Mouse (Mus musculus) forelimb bud, embryonic 11.5 days (tissue): Measurements from ENCODE around the gene Slc5a6.
"Not testable (repeated sequence)": the region's sequence is repeated elsewhere in the genome, so short reads cannot be mapped to it uniquely, and the experiment has no call there.

ENCODE experiments used
- DNase-seq: peaks from one replicate; pipeline ENCODE4 v3.0.0-alpha.2; 2012; ENCODE audit warnings: low read depth, low spot score

The Slc5a6 gene

DNA sequence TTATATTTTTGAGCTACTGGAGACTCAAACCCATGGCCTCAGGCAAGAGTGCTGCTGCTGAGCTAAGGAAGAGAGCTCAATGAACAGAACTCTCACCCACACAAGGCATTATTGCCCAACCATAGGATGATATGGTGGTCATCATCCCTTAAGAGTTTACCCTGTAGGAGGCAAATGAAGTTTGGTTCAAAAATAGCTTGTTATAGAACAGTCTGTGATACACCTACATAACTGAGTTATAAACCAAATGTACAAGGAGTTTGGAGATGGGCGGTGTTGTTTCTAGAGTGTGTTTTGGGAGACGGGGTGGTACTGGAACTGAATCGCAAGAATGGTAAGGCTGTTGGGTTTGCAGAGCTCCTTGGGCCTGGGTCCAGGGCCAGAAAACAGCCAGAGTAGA, 21.1 kb upstream of the Slc5a6 start:
- DNase-seq, result no peak

DNA sequence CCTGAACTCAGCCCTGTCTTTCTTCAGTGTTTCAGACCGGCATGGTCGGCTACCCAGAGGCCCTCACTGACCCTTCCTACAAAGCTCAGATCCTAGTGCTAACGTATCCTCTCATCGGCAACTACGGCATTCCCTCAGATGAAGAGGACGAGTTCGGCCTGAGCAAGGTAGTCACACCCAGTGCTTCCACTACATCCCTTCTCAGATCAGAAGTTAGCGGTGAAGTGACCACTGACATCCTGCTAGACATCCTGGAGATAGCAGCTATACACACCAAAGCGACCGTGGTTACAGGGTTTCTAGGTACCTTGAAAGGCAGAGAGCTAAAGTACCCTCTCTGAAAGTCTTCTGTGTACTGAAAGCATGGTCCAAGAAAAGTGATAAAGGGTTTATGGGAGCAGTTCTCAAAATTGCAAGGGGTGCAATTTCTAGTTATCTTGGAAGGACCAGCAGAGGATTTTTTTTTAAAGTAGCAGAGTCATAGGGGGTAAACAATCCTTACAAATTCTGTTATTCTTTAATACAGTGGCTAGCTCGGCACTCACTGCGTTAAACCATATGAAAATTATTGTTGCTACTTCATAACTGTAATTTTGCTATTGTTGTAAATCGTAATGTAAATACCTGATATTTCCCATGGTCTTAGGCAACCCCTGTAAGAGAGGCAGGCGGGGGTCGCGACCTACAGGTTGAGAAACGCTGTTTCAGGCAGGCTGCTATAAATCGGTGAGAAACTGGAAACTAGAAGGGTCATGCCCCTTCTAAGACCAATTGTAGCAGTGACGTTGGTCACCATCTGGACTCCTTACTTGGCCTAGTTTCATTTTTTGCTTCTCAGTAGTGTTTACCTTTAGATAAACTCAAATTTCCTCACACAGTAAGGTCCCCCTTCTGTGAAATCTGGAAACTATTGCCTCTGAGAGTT, 6.8 kb upstream of the Slc5a6 start:
- DNase-seq, result no peak

DNA sequence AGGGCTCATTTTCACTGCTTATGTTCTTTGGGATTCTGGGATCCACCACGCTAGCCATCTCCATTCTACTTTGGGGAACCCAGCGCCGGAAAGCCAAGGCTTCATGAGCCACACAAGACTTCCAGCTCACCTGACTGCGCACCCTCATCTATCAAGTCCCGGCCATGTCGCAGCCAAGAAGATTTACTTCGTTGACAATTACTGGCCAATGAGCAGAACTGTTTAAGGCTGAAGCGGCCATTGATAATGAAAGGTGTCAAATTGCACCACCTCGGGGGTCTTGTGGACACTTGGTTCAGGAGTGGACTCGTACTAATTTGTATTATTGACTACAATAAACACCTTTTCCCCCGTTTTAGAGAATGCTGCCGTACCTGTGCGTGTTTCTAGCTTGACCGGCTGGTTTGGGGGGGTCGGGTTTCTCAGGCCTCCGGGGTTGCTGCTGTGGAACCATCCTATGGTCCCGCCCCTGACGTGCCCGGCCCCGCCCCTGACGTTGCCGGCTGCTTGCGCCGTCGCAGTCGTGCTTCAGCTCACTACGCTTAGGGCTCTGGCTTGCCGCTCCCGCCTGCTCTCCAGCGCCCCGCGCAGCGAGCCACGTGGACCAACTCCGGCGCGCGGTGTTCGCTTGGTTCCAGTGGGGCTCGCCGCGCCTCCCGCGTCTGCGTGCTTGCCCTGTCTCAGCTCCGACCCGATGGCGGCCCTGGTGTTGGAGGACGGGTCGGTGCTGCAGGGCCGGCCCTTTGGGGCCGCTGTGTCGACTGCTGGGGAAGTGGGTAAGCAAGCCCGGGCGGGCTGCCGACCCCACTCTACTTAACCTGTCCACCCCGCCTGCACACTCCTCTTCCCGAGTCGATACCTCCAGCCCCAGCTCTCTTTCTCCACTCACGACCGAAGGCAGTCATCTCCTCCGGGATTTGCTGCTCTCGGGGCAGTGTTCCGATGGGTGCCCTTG, 5.8 kb upstream of the Slc5a6 start, which contains the start of gene Cad:
Cad (plus strand) TSS at position 520 of the 955 bp plus-strand sequence.
- DNase-seq, result peak; percentile 91

DNA sequence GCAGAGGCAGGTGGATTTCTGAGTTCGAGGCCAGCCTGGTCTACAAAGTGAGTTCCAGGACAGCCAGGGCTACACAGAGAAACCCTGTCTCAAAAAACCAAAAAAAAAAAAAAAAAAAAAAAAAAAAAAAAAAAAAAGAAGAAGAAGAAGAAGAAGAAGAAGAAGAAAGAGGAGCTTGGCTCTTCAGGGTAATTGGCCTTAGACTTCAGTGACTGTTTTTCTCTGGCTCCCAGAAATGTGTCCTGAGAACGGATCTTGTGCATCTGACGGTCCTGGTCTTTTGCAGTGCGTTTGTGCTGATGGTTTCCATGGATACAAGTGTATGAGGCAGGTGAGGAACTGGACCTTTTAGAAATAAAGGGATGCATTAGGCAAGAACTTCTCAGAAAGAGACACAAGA, 5.0 kb upstream of the Slc5a6 start:
- DNase-seq, result not testable (repeated sequence)

DNA sequence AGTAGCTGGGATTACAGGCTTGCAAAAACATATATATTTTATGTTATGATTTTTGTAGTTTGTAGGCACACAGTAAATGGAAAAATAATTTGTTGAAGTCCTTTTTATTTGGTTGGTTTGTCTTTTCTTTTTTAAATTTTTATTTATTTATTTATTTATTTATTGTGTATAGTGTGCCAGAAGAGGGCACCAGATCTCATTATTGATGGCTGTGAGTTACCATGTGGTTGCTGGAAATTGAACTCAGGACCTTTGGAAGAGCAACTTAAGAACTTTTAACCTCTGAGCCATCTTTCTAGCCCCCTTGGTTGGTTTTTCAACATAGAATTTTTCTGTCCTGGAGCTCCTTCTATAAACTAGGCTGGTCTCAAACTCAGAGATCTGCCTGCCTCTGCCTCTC, 1.7 kb upstream of the Slc5a6 start:
- DNase-seq, result no peak

DNA sequence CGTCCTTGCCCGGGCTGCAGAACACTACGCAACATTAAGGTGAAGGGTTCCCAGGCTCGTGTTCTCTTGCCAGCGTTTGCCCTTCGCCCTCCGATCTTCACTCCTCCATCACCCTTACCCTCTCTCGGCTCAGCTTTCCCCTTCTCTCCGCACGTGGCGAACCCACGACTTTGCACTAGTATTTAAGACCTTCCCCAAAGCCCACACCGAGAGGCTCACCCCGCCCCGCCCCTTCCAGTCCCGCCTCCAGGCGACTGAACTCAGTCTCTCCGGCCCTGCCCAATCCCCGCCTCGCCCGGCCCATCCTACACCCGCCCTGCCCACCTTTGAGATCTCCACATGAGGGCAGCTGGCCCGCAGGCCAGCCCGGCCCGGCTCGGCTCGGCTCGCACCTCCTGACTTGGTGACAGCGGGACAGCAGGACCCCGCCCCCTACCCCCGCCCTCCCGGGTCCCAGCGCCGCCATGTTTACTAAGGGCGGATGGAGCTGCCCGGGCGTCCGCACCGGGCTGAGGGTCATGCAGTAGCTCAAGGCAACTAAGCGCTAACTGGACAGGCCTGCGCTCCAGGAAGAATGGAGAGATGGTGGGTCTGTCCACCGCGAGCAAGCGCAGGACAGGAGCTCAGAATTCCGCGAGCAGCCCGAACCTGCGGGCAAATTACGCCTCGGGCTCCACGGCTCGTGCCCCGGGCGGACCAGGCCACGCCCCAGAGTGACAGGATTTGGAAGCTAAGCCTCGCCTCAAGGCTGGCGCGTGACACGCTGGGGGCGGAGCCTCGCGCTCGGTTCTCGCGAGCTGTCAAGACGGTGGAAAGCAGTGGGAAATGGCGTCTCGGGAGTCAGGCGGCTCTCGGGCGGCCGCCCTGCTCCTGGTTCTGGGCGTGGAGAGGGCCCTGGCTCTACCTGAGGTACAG, 619 bp downstream of the Slc5a6 start, which contains the start of gene Atraid:
Atraid (plus strand) TSS at position 465 of the 915 bp plus-strand sequence.
- peak; percentile 98 for DNase-seq

DNA sequence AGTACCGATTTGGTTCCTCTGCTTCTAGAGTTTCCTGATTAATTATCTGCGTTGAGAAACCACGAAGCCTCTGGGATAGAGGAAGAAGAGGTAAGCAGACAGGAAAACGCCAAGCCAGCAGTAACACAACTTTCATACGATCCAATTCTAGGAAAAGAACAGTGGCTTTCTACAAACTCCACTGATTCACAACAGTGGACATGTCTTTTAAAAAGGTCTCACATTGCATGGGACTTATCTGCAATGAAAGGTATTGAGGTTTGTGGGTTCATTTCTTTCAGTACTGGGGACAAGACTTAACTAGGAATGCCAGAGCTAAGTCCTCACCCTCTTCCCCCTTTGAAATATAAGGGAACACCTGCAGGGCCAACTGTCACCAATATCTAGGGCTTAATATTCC, 1.6 kb downstream of the Slc5a6 start:
- DNase-seq, result no peak

DNA sequence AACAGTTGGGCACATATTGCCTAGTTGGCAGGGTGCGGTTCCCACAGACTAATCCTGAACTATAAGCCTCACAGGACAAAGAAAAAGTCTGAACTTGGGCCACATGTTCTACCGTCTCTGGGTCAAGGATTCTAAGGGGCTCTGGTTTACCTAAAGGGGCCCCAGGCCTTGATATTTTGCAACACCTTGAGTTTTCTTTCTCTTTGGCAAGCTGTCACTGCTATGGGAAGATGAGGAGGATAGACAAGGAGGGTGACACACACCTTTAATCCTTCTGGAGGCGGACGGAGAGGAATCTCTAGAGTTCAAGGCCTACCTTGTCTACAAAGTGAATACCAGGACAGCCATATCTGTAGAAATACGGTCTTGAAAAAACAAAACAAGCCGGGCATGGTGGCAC, 2.3 kb downstream of the Slc5a6 start:
- no peak for DNase-seq

DNA sequence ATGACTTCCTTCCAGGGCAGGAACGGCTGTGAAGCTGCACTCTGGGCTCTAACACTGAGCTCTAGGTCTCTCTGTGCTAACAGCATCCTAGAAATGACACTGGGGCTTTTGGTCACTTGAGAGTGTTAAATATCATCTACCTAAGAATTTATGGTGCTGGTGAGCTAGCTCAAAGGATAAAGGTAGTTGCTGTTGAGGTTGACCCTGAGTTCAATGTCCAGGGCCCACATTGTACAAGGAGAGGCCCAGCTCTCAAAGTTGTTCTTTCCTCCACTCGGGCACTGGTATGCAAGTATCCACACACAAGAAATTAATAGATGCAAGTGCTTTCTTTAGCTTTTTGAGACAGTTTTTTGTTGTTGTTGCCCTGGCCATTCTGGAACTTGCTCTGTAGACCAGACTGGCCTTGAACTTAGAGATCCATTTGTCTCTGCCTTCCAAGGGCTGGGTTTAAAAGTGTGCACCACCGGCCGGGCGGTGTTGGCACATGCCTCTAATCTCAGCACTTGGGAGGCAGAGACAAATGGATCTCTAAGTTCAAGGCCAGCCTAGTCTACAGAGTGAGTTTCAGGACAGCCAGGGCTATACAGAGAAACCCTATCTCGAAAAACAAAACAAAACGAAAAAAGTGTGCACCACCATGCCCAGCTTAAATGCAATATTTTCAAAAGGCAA, 10.4 kb downstream of the Slc5a6 start:
- no peak for DNase-seq

DNA sequence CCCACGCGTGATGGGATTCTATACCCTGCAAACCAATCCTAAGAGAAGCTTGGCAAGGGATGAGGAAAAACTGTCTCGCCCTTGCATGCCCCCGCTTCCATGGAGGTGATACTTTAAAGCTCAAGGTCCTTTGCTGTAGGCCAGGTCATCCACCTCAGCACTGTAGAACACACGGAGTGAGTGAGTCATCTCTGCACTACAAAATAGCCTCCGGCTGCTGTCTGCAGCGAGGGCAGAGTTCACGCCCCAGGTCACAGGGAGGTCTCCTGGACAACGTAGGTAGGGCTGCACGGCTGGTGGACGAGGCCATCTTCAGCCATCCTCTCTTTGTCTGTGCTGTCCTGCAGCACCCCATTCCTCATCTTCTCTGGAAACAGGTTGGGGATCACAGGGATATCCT, 12.2 kb downstream of the Slc5a6 start:
- DNase-seq, result not testable (repeated sequence)

DNA sequence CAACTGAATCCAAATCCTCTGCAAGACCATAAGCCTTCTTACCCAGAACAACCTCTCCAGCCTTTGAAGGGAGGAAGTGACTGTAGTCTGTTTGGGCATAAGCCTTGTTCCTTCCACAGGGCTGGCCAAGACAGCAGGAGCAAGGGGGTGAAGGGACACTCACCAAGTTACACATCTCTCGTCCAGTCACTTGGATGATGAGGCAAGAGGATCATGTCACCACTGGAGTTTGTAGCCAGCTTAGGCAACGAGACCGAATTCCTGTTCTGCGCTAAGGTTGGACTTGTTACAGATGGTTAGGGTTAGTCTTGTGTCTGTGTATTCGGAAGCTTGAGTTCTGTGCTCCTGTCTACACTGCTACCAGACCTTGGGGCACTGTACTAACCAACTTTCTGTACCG, 14.1 kb downstream of the Slc5a6 start:
- no peak for DNase-seq

DNA sequence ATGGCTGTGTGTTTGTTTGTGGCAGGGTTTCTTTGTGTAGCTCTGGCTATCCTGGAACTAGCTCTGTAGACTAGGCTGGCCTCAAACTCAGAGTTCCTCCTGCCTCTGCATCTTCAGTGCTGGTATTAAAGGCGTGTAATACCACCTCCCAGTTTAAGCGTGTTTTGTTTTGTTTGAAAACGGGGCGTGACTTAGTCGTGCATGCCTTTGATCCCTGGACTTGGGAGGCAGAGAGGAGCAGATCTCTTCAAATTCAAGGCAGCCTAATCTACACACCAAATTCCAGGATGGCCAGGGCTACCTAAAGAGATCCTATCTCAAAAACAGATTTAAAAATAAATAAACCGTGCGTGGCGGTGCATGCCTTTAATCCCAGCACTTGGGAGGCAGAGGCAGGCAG, 17.2 kb downstream of the Slc5a6 start:
- DNase-seq, result no peak

DNA sequence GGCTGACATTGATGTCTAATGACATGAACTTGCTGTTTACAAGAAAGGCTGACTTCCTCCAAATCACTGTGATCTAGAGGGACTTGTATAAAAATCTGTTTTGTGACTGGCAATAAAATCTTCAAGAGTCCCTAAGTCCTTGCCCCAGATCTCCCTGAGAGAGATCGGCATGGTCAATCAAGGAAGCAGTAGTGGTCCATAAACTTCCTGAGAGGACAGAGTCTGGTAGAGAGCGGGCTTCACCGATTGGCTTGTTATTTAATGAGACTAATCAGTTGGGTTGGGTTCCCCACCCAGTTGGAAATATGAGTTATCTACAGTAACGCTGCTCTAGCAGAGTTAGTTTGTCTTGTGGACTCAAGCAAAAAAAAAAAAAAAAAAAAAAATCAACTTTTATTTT, 17.8 kb downstream of the Slc5a6 start:
- DNase-seq, result no peak

DNA sequence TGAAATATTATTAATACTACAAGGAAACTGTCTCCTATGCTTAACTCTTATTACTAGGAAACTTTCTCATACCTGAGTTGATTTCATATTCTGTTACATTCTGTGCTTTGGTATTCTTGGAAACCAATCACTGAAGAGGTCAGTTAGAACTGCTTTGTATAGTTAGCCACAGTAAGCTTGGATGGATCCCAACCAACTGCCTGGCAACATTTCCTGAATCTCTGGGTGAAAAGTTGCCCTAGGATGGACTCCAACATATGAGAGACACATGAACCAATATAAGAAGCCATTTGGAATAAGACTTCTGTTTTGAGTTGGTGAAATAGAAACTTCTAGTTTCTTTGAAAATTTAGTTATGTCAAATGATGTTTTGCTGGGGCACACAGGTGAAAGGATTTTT, 24.1 kb downstream of the Slc5a6 start:
- DNase-seq, result no peak

DNA sequence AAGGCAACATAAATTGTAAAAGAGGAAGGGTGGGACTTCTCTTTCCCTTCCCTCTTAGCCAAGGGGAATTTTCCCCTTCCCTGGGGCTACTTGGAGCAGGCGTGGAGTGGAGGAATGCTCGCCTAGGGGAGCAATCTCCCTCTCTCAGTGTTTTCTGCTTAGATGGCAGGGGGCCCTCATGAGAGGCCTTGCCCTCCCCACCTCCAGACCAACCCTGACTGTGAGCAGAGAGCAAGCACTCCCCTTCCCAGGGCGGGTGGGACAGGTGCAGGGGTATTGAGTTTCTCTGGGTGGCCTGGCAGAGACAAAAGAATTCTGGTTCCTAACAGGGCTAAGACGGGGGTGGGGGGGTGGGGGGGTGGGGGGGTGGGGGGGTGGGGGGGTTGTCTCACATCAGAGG, 25.5 kb downstream of the Slc5a6 start:
- no peak for DNase-seq

DNA sequence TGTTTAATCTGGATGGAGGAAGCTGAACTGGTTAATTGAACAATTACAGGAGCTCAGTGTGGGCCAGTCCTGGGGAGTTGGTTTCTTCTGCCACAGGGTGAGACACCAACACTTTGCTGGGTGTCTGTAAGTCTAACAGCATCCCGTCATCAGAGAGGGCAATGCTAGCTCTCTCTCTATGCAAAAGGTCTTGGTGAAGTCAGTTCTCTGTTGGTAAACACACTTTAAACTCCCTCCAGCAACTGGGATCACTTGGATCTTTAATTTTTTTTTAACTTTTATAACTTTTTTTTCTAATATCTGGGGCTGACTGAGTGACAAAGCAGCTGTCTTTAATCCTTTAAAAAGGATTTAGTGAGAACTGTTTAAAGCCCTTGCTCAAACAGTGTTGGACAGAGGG, 26.0 kb downstream of the Slc5a6 start:
- DNase-seq, result no peak

DNA sequence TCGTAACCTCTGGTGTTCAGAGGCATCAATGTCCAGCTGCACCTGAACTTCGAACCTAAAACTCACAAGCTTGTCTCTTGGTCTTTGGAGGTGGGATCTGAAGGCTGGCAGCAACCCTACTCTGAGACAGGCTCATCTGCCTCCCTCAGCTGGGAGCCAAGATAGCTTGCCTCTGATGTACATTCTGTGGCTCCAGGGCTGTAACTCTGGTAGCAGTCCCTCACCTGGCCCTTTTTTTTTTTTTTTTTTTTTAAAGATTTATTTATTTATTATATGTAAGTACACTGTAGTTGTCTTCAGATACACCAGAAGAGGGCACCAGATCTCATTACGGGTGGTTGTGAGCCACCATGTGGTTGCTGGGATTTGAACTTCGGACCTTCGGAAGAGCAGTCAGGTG, 26.9 kb downstream of the Slc5a6 start:
- DNase-seq, result not testable (repeated sequence)

DNA sequence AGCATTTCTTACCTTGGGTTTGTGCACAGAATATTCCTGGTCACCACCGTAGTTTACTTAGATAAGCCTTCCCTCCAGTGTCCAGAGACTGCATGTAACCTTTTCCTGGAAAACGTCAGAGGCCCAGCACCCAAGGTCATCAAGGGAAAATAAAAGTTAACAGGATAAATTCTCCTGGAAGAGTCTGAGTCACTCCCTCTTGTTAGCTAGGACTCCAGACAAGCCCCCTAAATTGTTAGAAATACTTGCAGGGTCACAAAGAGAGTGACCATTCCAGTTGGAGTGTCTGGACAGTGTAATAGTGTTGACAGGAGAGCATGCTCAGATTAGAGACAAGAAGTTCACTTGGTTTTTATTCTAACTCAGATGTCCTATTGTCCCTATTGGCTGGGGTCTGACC, 32.8 kb downstream of the Slc5a6 start:
- DNase-seq, result no peak

DNA sequence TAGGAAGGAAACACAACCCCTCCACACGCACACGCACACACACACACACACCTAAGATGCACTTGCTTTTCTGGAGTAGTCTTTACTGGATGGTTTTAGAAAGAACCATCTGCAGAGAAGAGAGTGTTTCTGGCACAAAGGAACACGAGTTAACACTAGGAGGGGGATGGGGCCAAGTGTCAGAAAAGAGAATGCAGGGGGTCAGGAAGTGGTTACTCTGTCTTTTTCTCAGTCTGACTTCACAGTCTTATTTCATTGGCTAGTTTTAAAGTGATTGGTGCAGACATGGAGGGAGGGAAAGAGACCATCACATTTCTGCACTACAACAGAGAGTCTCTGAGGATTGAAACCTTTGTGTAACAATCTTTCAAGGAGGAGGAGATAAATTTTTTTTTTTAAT, 36.0 kb downstream of the Slc5a6 start:
- DNase-seq, result no peak

DNA sequence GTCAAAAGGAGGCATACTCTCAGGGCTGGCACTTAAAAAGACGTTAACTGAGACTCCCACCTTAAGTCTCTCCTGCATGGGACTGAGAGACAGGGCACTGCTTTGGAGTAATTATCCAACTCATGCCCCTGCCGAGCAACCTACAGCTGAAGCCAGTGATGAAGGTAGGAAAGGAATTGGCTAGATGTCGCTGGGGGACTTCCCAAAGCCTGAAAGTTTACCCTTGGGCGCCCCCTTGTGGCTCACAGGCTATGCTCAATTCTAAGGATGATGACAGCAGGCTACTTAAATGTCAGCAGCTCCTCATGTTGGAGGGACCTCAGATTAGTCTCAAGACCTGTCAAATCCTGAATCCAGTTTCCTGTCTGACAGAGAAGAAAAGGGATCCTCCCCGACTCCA, 44.5 kb downstream of the Slc5a6 start:
- peak; percentile 86 for DNase-seq

DNA sequence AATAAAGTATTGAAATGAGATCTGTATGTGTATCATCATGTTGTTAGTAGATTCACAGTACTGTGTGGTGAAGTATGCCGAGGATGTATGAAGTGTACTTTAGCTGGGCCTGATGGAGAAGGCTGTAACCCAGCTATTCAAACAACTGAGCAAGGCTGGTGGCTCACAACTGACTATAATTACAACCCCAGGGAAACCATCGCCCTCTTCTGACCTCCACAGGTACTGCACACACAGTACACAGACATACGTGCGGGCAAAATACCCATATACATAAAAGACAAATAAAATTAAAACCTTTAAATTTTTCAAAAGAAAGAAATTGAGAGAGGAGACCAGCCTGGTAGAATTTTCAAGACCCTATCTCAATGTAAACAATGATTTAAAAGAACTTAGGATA, 47.2 kb downstream of the Slc5a6 start:
- DNase-seq, result no peak
